Mouse (Mus musculus): Measurements from ENCODE around the gene Nr4a2. TPM values are rescaled to one million over a fixed set of nuclear protein-coding genes. Genes with fewer than 3 reads are reported as not detected.

Nr4a2 gene
- total RNA-seq, 2 experiments from 2014 or later: 2.0 to 3.3 TPM

DNA sequence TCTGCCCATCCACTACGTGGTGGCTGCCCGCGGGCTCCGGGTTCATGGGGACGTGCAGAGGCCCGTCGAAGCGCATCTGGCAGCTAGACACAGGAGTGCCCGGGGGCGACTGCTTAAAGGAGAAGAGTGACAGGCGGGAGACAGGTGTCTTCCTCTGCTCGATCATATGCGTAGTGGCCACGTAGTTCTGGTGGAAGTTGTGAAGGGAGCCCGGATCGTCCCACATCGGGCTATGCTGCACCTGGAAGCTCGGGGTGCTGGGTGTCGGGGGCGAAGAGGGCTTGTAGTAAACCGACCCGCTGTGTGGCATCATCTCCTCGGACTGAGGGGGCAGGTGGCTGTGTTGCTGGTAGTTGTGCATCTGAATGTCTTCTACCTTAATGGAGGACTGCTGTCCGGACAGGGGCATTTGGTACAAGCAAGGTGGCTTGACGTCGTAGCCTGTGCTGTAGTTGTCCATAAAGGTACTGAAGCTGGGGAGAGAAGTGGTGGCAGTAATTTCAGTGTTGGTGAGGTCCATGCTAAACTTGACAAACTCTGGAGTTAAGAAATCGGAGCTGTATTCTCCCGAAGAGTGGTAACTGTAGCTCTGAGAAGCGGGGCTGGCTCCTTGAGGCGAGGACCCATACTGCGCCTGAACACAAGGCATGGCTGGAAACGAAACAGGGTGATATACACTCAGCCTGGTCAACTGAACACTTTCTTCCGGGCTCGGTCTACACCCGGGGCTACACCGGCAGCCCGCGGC lies 11.8 kb downstream of the Nr4a2 start:
- DNase-seq (ENCODE audit: low spot score): no peak

DNA sequence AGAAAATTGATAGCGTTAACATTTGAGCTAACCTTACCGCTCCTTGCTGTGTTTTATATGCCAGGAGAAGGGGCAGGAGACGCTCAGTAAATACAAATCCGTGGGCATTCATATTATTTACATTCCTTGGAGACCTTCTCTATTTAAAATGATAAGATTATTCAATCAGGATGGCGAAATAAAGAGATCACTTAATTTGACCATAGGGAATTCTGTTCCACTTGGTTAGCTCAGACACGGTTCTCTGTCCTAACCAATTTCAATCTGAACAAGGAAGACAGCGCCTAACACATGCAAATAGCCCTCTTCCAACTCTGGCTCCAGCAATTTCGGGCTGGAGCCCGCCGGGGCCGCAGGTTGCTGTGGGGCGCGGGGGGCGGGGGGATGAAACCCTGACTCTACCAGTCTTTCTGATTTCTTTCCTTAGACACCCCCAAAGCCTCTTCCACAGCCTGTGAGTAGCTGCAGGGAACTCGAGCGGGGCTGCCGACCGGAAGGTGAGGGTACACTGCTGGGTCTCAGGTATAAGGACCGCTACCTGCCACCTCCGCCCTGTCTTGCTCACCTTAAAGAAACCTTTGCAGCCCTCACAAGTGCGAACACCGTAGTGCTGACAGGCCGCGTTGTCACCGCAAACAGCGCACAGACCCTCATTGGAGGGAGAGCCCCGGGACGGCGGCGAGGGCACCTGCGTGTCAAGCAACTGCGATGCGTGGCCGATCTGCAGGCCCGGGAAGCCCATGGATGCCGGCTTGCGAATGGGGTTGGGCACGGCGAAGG lies 12.6 kb downstream of the Nr4a2 start:
- DNase-seq (ENCODE audit: low spot score): no peak

DNA sequence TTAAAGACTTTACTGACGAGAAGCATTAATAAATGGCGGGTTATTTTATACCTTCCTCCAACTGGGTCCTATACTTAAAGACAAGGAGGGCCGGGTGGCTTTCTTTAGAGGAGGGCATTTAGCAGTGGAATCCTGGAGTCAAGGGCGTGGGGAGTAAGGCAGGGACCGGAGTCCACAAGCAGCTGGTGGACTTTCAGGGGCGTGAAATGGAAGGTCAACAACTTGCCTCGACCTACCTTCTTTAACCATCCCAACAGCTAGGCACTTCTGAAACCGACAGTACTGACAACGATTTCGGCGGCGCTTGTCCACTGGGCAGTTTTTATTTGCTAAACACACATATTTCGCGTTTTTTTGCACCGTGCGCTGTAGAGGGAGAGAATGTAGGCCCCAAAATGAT lies 13.4 kb downstream of the Nr4a2 start:
- no peak for DNase-seq (ENCODE audit: low spot score)

DNA sequence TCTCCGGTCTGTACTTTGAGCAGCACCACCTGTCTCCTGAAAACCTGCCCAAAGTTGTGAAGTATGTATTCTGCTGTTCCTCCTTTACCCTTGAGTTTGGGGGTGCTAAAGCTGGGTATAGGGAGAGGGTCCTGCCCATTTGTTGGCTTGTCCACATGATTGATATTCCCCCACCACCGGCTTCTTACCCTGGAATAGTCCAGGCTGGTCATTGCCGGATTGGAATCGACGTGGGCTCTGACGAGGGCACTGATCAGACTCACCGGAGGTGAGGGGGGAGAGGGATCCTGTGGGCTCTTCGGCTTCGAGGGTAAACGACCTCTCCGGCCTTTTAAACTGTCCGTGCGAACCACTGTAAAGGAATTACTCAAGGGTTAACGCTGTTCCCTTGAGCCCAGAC lies 13.9 kb downstream of the Nr4a2 start:
- no peak for DNase-seq (ENCODE audit: low spot score)

DNA sequence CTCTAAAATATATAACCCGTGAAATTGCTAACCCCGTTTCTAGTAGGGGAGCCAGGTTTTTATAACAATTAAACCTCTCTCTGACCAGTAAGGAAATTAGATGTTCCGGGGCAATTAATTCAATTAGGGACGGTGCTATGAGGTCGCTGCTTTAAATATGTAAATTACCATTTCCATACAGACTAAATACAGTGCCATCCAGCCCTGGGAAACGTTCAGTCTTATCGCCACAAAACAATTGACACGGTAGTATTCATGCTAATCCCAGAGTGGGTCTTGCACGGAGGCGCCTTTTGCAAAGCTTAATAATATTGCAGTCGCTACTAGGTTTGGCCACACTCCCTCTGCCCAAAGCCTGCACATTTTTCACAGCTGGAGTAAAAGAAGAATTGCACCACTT lies 14.5 kb downstream of the Nr4a2 start:
- DNase-seq (ENCODE audit: low spot score): no peak

DNA sequence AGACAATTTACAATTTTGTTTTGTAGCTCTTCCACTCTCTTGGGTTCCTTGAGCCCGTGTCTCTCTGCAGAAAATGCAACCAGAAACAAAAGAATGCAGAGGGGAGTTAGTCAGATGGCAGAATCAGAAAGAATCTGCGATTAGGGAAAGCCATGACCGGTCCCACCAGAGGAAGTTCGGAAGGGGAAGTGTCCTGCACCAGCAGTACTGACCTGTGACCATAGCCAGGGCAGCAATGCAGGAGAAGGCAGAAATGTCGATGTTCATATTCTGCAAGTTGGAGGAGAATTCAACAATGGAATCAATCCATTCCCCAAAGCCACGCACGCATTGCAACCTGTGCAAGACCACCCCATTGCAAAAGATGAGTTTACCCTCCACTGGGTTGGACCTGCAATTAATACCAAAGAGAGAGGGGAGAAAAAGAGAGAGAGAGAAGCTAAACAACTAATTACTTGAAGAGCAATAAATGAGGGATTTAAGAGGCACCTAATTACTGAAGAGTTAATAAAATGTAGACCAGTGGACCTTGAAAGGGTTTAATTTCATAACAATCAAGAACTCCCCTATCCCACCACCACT lies 15.4 kb downstream of the Nr4a2 start:
- no peak for DNase-seq (ENCODE audit: low spot score)

DNA sequence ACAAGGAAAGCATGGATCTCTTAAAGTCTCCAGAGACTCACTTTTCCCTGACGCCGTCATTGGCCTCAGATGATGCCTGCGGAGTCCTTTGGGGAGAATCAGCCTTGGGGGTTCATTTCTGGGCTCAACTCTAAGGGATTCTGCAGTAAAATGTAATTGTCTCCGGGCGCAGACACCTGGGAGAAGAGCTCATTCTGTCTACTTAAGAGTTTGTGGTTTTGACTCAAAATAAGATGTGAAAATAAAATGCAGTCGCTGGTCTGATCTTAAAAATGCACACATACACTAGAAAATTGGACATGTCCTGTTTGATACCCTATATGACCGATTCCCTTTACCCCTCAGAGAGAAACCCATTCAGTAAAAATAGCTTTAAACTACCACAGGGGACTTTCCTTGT lies 18.4 kb downstream of the Nr4a2 start:
- DNase-seq (ENCODE audit: low spot score): no peak

DNA sequence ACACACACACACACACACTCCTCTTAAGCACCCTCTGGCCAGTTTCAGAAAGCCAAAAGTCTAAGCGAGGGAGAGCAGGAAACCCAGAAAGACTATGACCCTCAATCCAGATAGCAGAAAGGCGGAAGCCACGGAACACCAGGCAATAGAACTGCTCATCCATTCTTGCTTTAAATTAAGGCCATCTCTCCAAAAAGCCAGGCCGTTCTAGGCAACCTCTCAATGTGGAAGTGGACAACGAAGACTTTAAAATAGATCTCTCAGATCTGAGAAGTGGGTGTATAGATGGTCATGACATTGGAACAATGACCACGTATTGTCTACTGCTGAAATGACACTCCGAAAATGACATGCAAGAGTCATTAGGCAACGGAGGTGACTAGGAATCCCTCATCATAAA lies 19.1 kb downstream of the Nr4a2 start:
- no peak for DNase-seq (ENCODE audit: low spot score)

DNA sequence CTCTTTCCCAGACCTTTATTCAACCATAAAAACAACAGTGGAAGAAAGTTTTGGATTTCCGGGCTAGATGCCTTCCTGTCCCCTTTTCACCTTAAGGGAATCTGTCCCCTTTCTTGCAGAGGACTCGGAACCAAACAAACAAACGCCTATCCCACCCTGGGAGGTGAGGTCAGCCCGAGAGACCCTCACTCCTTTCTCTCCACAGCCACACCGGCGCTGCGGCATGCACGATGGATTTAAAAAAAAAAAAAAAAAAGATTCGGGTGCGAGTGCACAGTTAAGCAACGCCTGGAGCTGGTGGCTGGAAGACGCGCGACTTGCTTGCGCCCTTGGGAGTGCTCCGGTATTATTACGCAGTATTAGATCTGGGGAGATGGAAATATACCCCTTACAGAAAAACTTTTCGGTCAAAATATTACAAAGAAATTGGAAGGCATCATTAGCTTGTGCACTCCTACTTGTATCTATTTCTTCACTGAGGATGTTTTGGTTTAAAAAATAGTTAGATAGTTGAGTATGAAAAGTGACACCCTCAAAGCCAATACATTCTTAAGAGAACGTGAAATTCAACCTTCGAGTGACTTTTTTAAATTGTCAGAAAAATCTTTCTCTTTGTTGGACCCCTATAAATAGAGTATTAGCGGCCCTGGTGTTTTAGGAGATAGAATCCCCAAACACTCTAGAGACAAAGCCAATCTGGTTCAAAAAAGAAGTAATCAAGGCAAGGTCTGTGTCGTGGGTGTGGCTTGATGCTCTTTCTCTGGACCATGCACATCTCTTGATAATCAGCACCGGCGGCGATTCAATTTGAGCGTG lies 19.8 kb downstream of the Nr4a2 start:
- no peak for DNase-seq (ENCODE audit: low spot score)

DNA sequence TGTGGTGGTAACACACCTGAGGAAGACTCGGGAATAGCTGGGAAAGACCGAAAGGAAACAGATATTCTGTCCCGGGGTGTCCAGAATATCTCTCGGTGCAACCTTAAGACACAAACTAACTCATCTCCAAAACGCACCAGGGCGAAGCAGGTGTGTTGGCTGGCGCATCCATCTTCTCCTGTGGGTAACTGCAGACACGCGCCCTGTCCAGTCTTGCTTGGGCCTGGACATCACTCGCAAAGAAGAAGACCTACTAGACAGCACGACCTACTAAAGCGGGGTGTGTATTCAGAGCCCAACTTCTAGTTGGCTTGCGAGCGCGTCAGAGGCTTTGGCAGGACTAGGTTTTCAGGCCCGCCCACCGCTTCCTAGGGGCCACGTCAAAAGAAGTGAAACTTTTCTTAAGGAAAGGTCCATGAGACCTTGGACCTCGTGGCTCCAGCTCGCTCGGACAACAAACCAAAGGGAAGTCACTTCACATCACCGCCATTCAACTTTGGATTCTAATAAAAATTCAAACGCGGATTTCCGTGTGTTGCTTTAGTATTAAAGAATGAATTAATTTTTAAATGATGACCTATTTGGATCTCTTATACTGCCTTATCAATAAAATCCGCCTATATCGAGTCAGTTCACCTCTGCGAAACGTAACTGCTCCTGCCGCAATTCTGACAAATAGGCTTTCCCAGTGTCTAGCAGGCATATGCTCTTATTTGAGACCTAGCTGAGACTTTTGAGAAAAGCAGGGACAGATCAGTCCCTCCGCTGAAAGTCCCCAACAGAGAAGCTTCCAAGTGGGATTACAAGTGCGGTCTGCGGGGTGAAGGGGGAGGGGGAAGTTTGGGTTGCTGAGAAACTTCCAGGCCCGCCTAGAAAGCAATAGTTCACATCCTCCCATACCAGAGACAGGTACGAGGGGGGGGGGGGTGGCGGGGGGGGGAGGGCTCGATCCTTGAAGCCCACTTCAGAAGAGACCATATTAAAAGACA lies 20.7 kb downstream of the Nr4a2 start:
- DNase-seq (ENCODE audit: low spot score): no peak

DNA sequence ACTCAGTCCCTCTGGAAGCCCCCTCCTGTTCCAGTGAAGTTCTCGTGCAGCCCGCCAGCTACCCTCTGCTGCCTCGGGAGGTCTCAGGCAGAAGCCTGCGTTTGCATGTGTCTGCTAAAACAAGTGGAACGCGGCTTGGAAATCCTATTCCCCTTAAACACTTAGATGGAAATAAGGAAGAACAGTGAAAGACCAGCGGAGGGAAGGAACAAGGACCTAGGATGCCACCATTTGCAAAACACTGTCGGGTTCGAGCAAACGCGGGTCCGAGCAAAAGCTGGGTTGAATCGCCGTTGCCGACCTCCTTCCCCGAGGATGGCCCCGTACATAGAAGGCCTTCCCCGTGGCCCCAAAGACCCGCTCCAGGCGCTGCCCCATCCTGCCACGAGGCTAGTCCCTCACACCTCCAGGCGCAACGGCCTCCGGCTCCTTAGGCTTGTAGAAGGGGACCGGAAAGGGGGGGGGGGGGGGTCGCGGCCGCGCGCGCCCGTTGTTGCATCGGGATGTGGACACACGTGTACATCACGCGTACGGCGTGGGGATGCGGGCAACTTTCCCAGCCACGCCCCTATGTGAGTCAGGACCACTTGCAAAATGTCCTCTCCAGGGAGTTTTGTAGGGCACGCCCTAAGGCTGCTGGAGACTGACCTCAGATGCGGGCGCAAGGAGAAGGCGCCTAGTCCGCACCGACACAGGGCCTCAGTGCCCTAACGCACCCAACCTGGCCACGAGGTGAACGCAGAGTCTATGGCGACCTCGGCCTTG lies 21.5 kb downstream of the Nr4a2 start:
- DNase-seq (ENCODE audit: low spot score): peak; percentile 30

DNA sequence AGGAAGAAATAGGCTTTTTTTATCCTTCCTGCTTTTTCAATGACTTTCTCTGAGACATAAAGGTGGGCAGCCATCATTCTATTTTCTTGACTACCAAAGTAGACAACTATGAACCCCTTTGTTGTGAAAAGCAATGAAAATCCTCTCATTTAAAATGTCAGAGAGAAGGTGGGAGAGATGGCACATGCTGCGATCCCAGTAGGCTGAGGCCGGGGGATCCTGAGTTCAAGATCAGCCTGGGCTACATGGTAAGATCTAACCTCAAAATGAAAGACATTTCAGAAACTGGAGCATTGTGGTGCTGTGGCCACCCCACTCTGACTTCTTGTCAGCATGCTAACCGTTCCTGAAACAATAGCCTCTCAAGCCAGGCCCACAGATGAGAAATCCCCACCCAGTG lies 23.6 kb downstream of the Nr4a2 start:
- DNase-seq (ENCODE audit: low spot score): no peak

DNA sequence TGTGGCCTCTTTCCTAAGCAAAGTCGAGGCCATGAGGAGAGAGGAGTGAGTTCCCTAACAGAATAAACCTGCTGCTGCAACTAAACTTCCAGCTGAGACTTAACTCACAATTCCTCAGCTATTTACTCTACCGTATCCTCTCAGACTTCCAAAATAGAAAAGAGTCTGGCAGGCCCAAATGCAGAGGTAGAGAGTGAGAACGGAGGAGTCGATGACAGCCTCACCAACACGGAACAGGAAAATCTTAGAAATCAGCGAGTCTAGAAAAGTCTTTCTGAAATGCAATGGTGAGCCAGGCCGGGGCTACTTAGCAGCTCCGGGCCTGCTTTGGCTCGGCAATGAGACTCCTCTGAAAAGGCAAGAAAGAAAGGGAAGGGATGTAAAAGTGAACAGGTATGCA lies 51.4 kb downstream of the Nr4a2 start:
- DNase-seq (ENCODE audit: low spot score): no peak

DNA sequence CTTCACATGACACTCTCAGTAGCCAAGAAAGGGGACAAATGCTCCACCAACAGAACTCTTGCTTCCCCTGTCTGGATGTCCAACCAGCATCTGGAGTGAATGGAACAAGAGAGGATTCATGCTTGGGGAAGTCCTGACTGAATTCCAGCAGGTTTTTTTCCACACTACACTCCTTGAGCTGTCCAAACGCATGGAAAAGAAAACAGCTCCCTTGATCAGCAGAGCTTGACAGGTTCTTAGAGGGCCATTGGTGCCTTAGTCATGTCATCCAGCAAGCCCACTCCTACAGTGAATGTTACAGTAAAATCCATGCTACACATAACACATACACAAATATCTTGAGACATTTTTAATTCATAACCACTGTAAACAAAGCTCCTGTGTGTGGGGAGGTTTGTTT lies 60.3 kb downstream of the Nr4a2 start:
- DNase-seq (ENCODE audit: low spot score): no peak

Other genes starting within 250 kb of the Nr4a2 start
- gene Gpd2, start 113.6 kb upstream of the Nr4a2 start, total RNA-seq (2021): 100 to 1,000 TPM; 151 to 203 TPM